Mouse (Mus musculus) megakaryocyte-erythroid progenitor cell, adult 5-6 weeks (primary cell): ENCODE results near the gene Orc2. TPM values are rescaled to one million over a fixed set of nuclear protein-coding genes. Genes with fewer than 3 reads are reported as not detected.

ENCODE experiments used
- ATAC-seq: replicated peaks from 2 replicates; pipeline ENCODE4 v1.8.0; 2016; ENCODE audit warnings: mild to moderate bottlenecking, inconsistent platforms; ENCODE audit not compliant: severe bottlenecking, poor library complexity, low FRiP score, low TSS enrichment
- total RNA-seq, 2 experiments: library from RNA; stranded (forward) in 1 of 2; stranded (reverse) in 1 of 2; fragments of 200-1000, 215-1000 nt in 1 of 2; fragments of >200 nt in 1 of 2; fragmentation: Nextera tagmentation in 1 of 2; gene quantifications; 2 replicates each; pipeline ENCODE4 v1.2.3; 2014 to 2017

The Orc2 gene
- total RNA-seq, 2 experiments from 2014 or later = 101 to 138 TPM

GRCm38 (mm10) chr1:58444691-58445090 lies 60.2 kb downstream of the Orc2 start:
- no peak for ATAC-seq

GRCm38 (mm10) chr1:58424551-58424950 lies 80.4 kb downstream of the Orc2 start:
- ATAC-seq = no peak

- peak; percentile 82 for ATAC-seq
These were observed 81.3 kb downstream of the Orc2 start, which contains the start of gene Clk1 for GRCm38 (mm10) chr1:58423371-58424248. Gene Clk1 (minus strand): TSS chr1:58424066.

- ATAC-seq = peak; percentile 56; the same call in 1 of the 2 replicates
These were observed 82.0 kb downstream of the Orc2 start for GRCm38 (mm10) chr1:58422879-58423278.

- ATAC-seq = 0 out of 2 replicates have a peak, but pooled peaks have one; percentile 28
These were observed 83.9 kb downstream of the Orc2 start for GRCm38 (mm10) chr1:58420961-58421360.

DNA sequence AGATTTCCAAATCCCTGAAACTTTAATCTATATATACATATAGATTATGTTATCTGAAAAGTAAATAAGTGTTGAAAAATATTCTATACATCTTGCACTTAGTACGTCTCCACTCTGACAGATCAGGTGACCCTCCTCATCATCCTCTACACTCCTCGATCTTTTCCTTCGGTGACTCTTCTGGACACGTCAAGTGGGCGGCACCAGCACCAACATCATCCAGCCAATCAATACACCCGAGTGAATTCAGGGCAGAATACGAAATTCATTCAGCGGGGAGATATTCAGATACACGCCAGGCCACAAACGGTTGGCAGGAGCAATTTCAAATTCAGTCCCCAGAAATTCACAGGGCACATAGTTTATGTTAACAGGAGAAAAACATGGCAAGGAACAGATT lies 84.9 kb downstream of the Orc2 start:
- ATAC-seq = no peak

DNA sequence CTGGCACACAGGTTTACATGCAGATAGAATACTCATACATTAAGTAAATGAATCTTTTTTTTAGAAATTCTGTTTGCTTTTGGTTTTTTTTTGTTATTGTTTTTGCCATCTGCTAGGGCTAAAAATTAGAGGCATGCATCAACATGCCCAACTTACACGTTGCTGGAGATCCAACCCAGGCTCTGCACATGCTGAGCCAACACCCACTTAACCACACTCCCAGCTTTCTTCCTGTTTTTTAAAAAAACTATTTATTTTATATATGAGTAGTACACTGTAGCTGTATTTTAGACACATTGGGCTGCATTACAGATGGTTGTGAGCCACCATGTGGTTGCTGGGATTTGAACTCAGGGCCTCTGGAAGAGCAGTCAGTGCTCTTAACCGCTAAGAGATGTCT lies 88.9 kb downstream of the Orc2 start:
- no peak for ATAC-seq

GRCm38 (mm10) chr1:58415442-58415841 lies 89.5 kb downstream of the Orc2 start:
- no peak for ATAC-seq

Other genes with a start within 250 kb of the Orc2 start
- not detected in 2 replicates for gene Aox2, start 226.8 kb downstream of the Orc2 start, total RNA-seq (2014; fragmentation: Nextera tagmentation)
- not detected in 2 replicates for gene Aox2, start 226.8 kb downstream of the Orc2 start, total RNA-seq (2017)
- 135 and 139 TPM in 2 replicates for gene Bzw1, start 112.2 kb downstream of the Orc2 start, total RNA-seq (2014; fragmentation: Nextera tagmentation)
- gene Bzw1, start 112.2 kb downstream of the Orc2 start, total RNA-seq (2017) = 242 and 249 TPM in 2 replicates
- 269 and 310 TPM in 2 replicates for gene Clk1, start 81.0 kb downstream of the Orc2 start, total RNA-seq (2014; fragmentation: Nextera tagmentation)
- 403 and 497 TPM in 2 replicates for gene Clk1, start 81.0 kb downstream of the Orc2 start, total RNA-seq (2017)
- 30.9 and 45.4 TPM in 2 replicates for gene Nif3l1, start 60.0 kb downstream of the Orc2 start, total RNA-seq (2014; fragmentation: Nextera tagmentation)
- gene Nif3l1, start 60.0 kb downstream of the Orc2 start, total RNA-seq (2017) = 56.8 and 79.4 TPM in 2 replicates
- 96.1 and 99.1 TPM in 2 replicates for gene Ppil3, start 59.6 kb downstream of the Orc2 start, total RNA-seq (2014; fragmentation: Nextera tagmentation)
- 86.2 and 94.3 TPM in 2 replicates for gene Ppil3, start 59.6 kb downstream of the Orc2 start, total RNA-seq (2017)
- 21.1 and 25.1 TPM in 2 replicates for gene Fam126b, start 81.2 kb upstream of the Orc2 start, total RNA-seq (2014; fragmentation: Nextera tagmentation)
- 11.3 and 17.8 TPM in 2 replicates for gene Fam126b, start 81.2 kb upstream of the Orc2 start, total RNA-seq (2017)
- gene Ndufb3, start 81.3 kb upstream of the Orc2 start, total RNA-seq (2014; fragmentation: Nextera tagmentation) = 101 and 116 TPM in 2 replicates
- gene Ndufb3, start 81.3 kb upstream of the Orc2 start, total RNA-seq (2017) = 107 and 113 TPM in 2 replicates
- gene Als2cr12, start 190.9 kb upstream of the Orc2 start, total RNA-seq (2014; fragmentation: Nextera tagmentation) = not detected in 2 replicates
- not detected in 2 replicates for gene Als2cr12, start 190.9 kb upstream of the Orc2 start, total RNA-seq (2017)
- gene Cflar, start 206.4 kb upstream of the Orc2 start, total RNA-seq (2014; fragmentation: Nextera tagmentation) = 51.7 and 65.3 TPM in 2 replicates
- gene Cflar, start 206.4 kb upstream of the Orc2 start, total RNA-seq (2017) = 26.9 and 53.4 TPM in 2 replicates